Mouse (Mus musculus) c-Kit-positive CD71-positive TER-119-positive erythroid progenitor cells, embryonic 14.5 days (primary cell): ENCODE results near the gene Trp53bp2.

ENCODE experiments used
- DNase-seq: peaks from one replicate; pipeline ENCODE4 v3.0.0-alpha.2; 2013; ENCODE audit warnings: low spot score

The Trp53bp2 gene

DNA sequence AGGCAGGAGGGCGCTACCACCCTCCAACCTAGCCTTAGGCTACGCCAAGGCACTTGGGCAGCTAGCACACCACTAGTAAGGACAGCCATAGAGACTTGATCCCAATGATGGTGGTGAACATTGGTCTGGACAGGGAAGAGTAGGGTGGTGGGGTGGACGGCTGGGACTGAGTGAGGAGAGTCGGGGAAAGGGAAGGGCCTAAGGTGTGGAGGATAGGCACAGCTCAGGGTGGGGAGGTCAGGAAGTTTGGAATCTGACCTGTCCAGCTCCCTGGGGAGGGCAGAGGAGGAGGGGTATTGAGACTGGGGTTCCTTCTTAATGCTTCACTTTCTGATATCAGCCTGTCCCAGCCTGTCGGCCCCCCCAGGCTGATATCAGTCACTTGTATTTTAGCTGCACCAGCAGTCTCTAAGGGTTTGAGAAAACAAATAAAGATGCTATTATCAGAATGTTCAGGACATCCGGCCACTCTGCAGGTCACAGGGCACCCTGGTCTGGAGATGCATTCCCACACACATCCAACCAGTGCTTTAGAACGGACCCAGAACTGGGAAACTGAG, 93.6 kb downstream of the Trp53bp2 start:
- DNase-seq, result no peak

DNA sequence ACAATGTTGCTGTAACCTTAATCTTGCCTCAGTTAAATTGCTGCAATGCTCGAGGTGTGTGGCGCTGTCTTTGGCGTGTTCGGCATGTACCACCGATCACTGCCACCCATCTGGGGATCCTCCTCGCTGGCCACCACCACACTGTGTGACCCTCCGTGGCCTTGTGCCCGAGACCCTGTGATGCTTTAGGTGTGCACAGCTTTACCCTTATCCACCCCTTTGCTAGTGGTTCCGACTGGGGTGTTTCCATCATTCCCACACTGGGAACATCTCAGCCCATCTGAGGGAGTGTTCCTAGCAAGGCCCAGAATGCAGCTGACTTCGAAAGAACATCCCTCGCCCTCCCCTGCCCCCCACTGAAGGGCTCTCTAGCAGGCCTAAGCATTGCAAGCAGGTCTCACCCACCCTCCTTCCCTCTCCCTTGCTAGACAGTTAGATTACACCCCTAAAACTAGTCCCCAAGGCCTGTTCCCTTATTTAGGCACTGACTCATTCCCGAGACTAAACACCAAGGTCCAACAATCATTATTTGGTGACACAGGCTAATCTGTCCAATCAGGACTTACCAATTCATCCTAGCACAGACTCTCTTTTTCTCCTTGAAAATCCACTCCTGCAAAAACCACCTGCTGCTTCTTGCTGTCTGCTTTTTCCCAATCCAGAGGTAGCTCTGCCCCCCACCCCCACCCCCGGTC, 94.4 kb downstream of the Trp53bp2 start:
- no peak for DNase-seq

DNA sequence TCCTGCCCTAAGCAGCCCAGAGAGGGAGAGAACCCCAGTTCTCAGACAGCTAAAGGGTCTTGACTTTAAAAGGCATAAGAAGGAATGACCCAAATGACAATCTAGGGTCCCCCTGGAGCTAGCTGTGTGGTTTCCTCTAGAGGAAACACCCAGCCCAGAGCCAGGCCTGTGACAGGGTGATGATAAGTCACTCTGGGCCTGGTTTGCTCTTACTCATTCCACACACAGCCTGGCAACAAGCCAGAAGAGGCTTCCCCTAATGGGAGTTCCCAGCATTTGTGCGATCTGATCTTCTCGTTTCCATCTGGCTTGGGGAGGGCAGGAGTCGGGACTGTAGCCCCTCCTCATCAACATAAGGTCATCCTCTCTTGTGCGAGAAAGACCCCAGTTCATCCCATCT, 95.3 kb downstream of the Trp53bp2 start:
- peak; percentile 61 for DNase-seq

DNA sequence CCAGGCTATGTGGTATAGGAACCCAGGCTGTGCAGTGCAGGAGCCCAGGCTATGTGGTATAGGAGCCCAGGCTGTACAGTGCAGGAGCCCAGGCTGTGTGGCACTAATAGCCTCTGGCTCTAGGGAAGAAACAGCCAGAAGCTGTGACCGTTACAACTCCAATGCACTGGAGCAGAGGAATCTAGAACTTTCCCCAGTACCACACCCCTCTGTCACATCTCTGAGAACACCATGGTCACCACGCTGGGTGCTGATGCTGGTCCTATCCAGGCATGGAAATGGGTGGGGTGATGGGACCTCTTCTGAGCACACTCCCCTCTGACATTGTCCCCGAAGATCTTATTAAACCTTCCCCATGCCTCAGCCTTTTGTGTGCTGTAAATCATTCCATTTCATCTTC, 96.3 kb downstream of the Trp53bp2 start:
- no peak for DNase-seq

DNA sequence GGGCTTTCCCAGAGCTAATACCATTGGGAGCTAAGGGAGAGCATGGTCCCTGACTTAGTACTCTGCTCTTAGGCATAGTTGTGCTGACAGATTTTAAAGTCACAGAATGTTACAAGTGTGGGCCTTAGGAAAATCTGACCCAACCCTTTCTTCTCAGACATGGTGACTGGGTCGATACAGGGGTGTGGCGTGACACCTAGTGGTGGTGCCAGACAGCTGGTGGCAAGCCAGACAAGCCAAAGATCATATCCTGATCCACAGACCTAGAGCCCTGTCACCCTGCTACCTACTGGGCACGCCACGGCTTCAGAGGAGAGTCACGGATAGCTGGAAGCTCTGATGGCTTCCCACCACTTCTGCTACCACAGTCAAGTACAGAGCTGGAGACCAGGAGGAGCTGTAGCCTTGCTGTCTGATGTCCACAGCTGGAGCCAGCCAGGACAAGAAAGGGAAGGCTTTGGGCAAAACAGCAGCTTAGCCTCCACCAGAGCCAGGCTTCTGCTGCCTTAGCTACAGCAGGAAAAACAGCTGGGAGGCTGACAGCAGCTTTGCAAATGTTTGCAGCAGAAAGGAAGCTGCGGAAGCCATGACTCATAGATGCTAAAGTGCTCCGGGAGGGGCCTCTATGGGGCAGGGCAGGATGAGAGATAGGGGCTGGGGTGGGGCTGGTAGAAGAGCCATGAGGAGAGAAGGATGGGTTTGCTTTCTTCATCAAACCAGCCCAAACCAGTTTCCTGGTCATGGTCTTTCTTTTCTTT, 97.4 kb downstream of the Trp53bp2 start:
- peak; percentile 16 for DNase-seq

DNA sequence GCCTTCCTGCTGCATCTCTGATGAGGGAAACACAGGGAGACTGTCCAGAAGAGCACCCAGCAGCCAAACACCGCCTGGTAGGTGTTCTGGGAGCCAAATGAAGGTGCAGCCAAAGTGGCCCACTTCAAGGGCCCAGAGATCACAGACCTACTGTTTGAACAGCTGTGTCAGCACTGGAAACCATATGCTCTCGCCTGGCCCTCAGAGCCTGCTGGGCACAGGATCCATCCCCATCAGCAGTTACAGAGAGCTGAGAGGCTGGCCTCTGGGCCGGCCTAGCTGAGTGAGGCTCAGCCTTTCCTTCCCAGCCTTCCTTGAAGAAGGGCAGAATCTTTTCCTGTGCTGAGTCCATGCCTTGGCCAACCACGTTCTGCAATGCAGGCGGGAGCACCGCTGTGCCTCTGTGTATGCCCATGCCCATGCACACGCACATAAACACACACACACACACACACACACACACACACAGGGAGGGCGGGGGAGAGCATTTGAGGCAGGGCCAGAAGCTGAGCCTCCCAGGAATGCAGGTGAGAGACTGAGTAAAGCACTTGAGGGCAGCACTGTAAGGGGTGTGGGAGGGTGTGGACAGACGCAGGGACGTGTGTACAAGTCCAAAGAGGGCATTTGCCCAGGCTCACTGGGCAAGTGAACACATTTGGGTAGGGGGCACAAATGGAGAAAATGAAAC, 100.3 kb downstream of the Trp53bp2 start:
- DNase-seq, result no peak

DNA sequence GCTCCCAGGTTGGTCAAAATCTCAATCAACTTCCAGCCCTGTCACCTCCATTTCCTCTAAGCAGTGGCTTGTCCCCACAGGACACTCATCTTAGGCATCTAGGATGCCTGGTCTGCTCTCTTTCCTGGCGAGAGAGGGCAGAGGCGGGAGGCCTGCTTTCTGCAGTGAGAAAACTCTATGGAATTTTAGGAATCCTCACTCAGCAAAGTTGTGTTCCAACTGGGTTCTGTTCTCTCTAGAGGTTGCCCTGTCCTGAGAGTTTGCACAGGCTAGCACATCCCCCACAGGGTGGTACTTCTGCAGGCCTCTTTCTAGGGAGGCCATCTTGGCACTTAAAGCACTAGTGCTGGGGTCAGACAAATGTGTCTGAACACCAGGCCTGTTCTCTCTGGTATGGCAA, 102.1 kb downstream of the Trp53bp2 start:
- DNase-seq, result no peak

DNA sequence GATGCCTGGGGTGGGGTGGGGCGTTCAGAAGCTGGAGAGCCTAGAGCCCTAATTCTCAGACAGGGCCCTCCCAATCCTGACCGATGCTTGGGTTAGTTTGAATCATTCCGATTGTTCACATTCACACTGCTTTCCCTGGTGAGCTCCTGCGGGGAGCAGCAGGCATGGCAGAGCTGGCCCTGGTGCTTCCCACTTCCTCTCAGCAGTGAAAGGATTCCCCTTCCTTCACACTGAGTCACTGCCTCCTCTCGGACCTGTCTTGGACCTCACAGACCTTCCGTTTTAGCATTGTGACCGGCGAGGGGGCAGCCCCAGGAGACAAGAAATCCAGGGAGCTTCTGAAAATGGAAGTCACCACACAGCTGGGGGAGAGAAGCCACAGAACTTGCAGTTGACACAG, 102.8 kb downstream of the Trp53bp2 start:
- no peak for DNase-seq
